Mouse (Mus musculus): ENCODE measurements around the gene Il10ra.

The Il10ra gene

GRCm38 (mm10) chr9:45268597-45269325 lies at the start of gene Il10ra:
Gene Il10ra, minus strand, starts transcription at chr9:45269149.
- peak; percentile 66 to 72 for DNase-seq

GRCm38 (mm10) chr9:45317635-45318034 lies 48.7 kb upstream of the Il10ra start:
- DNase-seq: no peak

GRCm38 (mm10) chr9:45313913-45314312 lies 45.0 kb upstream of the Il10ra start:
- DNase-seq: no peak

- no peak for DNase-seq
Observed at GRCm38 (mm10) chr9:45311858-45312257, 42.9 kb upstream of the Il10ra start.

GRCm38 (mm10) chr9:45308521-45308920 lies 39.6 kb upstream of the Il10ra start:
- DNase-seq: no peak

- DNase-seq: no peak
Observed at GRCm38 (mm10) chr9:45306746-45307410, 37.9 kb upstream of the Il10ra start.

GRCm38 (mm10) chr9:45301771-45302170 lies 32.8 kb upstream of the Il10ra start:
- no peak for DNase-seq

GRCm38 (mm10) chr9:45300422-45301104 lies 31.6 kb upstream of the Il10ra start:
- DNase-seq: peak; percentile 96 to 97

- DNase-seq: peak in 1 of 2 experiments; percentile 39
Observed at GRCm38 (mm10) chr9:45299231-45300006, 30.5 kb upstream of the Il10ra start.

GRCm38 (mm10) chr9:45294210-45295011 lies 25.5 kb upstream of the Il10ra start:
- DNase-seq: no peak

GRCm38 (mm10) chr9:45291481-45292168 lies 22.7 kb upstream of the Il10ra start:
- peak; percentile 77 to 84 for DNase-seq

- no peak for DNase-seq
Observed at GRCm38 (mm10) chr9:45282466-45282865, 13.5 kb upstream of the Il10ra start.

GRCm38 (mm10) chr9:45280891-45281290 lies 11.9 kb upstream of the Il10ra start:
- DNase-seq: no peak

- DNase-seq: no peak
Observed at GRCm38 (mm10) chr9:45280059-45280458, 11.1 kb upstream of the Il10ra start.

- DNase-seq: no peak
Observed at GRCm38 (mm10) chr9:45274635-45275034, 5.7 kb upstream of the Il10ra start.

- DNase-seq: no peak
Observed at GRCm38 (mm10) chr9:45274218-45274617, 5.3 kb upstream of the Il10ra start.

GRCm38 (mm10) chr9:45272213-45272612 lies 3.3 kb upstream of the Il10ra start:
- DNase-seq: no peak

- no peak for DNase-seq
Observed at GRCm38 (mm10) chr9:45268079-45268478, 870 bp downstream of the Il10ra start.

GRCm38 (mm10) chr9:45267099-45267498 lies 1.9 kb downstream of the Il10ra start:
- DNase-seq: no peak

- DNase-seq: peak in 1 of 2 experiments; percentile 36
Observed at GRCm38 (mm10) chr9:45261872-45262271, 7.1 kb downstream of the Il10ra start.

- peak; percentile 90 to 93 for DNase-seq
Observed at GRCm38 (mm10) chr9:45261466-45261865, 7.5 kb downstream of the Il10ra start.

All from cerebellum, adult 18-20 months (tissue).